Mouse (Mus musculus) MEL (cell line): Measurements from ENCODE around the gene Slc28a2.

Experiments used
- EP300 ChIP-seq, 2 experiments: IDR thresholded peaks; 2 replicates each; pipeline ENCODE4 v1.6.1; 2011; ENCODE audit warnings: improper control_type of control experiment in 2 of 2, low read length in 2 of 2, low read depth in 1 of 2, mild to moderate bottlenecking in 1 of 2
- MEF2A ChIP-seq: IDR thresholded peaks from 2 replicates; pipeline ENCODE4 v1.6.1; 2014; ENCODE audit warnings: low read depth, mild to moderate bottlenecking, inconsistent platforms, low read length, improper control_type of control experiment; ENCODE audit not compliant: poor library complexity, insufficient replicate concordance, severe bottlenecking; ENCODE audit errors: extremely low read depth

DNA sequence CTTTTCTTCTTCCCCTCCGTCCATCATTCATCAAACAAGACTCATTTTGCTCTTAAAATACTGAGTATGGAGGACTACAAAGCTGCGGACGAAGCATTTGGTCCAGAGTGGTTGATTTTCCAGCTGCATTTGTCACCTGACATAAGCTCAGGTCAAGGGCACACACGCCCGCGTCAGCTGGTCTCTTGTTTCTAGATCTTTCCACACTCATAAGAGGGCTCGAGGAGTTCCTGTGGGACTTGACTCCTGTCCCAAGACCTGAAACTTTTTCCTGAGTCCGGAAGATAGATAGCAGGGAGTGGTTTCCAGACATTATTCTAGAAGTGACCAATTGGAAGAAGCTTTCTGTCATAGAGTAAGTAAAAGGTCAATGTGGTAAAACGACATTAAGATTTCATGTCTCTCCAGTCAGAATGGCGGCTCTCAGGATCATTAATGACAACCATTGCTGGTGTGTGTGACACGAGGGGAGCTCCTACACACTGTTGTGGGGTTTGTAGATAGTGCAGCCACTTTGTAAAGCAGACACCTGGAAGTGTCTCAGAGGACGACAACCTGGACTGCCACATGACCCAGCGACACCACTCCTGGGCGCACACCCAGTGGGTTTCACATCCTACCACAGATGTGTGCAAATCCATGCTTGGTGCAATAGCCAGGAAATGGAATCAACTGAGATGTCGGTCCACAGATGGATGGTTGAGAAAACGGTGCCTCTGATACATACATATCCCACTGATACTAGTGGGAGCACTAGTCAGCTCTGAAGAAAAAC is 44.8 kb upstream of the Slc28a2 start:
- TF ChIP-seq MEF2A (no peak), EP300 (IDR thresholded peaks at IDR 0.05; ENCODE audit: low read depth in 1 of 2, low read length in 2 of 2) (no peak)
